Mouse (Mus musculus) urinary bladder, postnatal 10 days (tissue): ENCODE results near the gene Acat1.

Source experiments
- DNase-seq: peaks from one replicate; pipeline ENCODE4 v3.0.0; 2022; ENCODE audit warnings: low spot score

Gene Acat1

GRCm38 (mm10) chr9:53535416-53536320 is 74.5 kb downstream of the Acat1 start:
- DNase-seq, result no peak
